Comparison of ENCODE assay signal across 9 mouse cellular contexts in genomic region chr12:86834416-86834772, GRCm38 (mm10). TPM values are rescaled to one million over a fixed set of nuclear protein-coding genes. Genes with fewer than 3 reads are reported as not detected.
A peak's percentile ranks its signal among the peaks of the same experiment; 100 is the strongest.
DNase-seq lines count a peak whose midpoint lies in the region; ATAC-seq and TF ChIP-seq lines count a peak whose summit lies in the region.
"Had no signal": no experiment of that assay in that cellular context is flagged by ENCODE, and none has a peak within 500 bp of the region (broad histone marks: within the 10 kb centered on the region; RNA-seq: fewer than 3 reads in every experiment).

No protein-coding gene starts in this region.

- H3K9ac ChIP-seq in heart, adult 2 months (ENCODE audit: low read depth, low read length), result no peak overlapping the region; the same call in 1 of the 2 replicates
- peak overlapping the region; percentile 35; the same call in 1 of the 2 replicates for H3K9ac ChIP-seq in heart, embryonic 16.5 days (ENCODE audit: low read length)
- no peak overlapping the region for H3K9ac ChIP-seq in intestine, embryonic 15.5 days

- H3K27ac ChIP-seq in heart, adult 2 months, result peak overlapping the region; percentile 97
- H3K27ac ChIP-seq in heart, embryonic 16.5 days (ENCODE audit: low read length), result peak overlapping the region; percentile 97
- no peak overlapping the region for H3K27ac ChIP-seq in intestine, embryonic 15.5 days

- intact Hi-C loops in heart, adult 2 months (cut with DNase I), result no loop called here

- H3K4me3 ChIP-seq in heart, adult 2 months, result no peak overlapping the region
- no peak overlapping the region for H3K4me3 ChIP-seq in G1E (ENCODE audit: low read depth, low read length)
- H3K4me3 ChIP-seq in heart, embryonic 16.5 days (ENCODE audit: low read length), result no peak overlapping the region
- H3K4me3 ChIP-seq in intestine, embryonic 15.5 days (replicated peaks), result no peak overlapping the region

- ATAC-seq in G1E (ENCODE audit: extremely low read depth, insufficient number of reproducible peaks, low FRiP score, poor library complexity, severe bottlenecking), result peak; percentile 41
- no peak for ATAC-seq in heart, embryonic 16.5 days (replicated peaks; ENCODE audit: extremely low read depth, insufficient read depth, low FRiP score)
- no peak for ATAC-seq in intestine, embryonic 15.5 days

- H3K27me3 ChIP-seq in heart, adult 2 months (ENCODE audit: control insufficient read depth, insufficient read depth, low read length), result no peaks in the 10 kb centered on the region
- peaks cover 29% of the 10 kb centered on the region for H3K27me3 ChIP-seq in G1E (ENCODE audit: insufficient read depth, low read length)
- no peaks in the 10 kb centered on the region for H3K27me3 ChIP-seq in heart, embryonic 16.5 days (ENCODE audit: control insufficient read depth, insufficient read depth, low read length)
- 0 out of 2 replicates have a peak, but pooled peaks cover 3% of the 10 kb centered on the region for H3K27me3 ChIP-seq in intestine, embryonic 15.5 days (replicated peaks)
- H3K27me3 ChIP-seq: Patski had no signal

- peaks cover 34% of the 10 kb centered on the region for H3K4me1 ChIP-seq in heart, adult 2 months (ENCODE audit: control insufficient read depth, insufficient read depth, low read length)
- peaks cover 50% of the 10 kb centered on the region for H3K4me1 ChIP-seq in G1E (ENCODE audit: insufficient read depth, low read depth, low read length)
- H3K4me1 ChIP-seq in heart, embryonic 16.5 days (ENCODE audit: control insufficient read depth, insufficient read depth, low read length), result peaks cover 69% of the 10 kb centered on the region
- peaks cover 42% of the 10 kb centered on the region for H3K4me1 ChIP-seq in intestine, embryonic 15.5 days (replicated peaks)

- TF ChIP-seq EP300 in heart, adult 2 months (IDR thresholded peaks at IDR 0.05; ENCODE audit: insufficient read depth, low read depth, low read length), result no peak

- no peak overlapping the region for H3K4me2 ChIP-seq in heart, embryonic 16.5 days (ENCODE audit: low read depth, low read length)
- H3K4me2 ChIP-seq in intestine, embryonic 15.5 days (replicated peaks), result no peak overlapping the region

- H3K79me2 ChIP-seq in heart, adult 2 months (replicated peaks; ENCODE audit: control insufficient read depth, insufficient read depth, low read length), result no peaks in the 10 kb centered on the region

- no peaks in the 10 kb centered on the region for H3K9me3 ChIP-seq in G1E (replicated peaks)
- no peaks in the 10 kb centered on the region for H3K9me3 ChIP-seq in heart, embryonic 16.5 days (replicated peaks; ENCODE audit: control insufficient read depth, low read length)
- no peaks in the 10 kb centered on the region for H3K9me3 ChIP-seq in intestine, embryonic 15.5 days

- TF ChIP-seq CTCF in heart, adult 2 months (IDR thresholded peaks at IDR 0.05), result no peak
- no peak for TF ChIP-seq CTCF in G1E (IDR thresholded peaks at IDR 0.05; ENCODE audit: low read depth, low read length)

- 27% methylated on average over 3 of the region's 3 CpGs for WGBS in heart, adult 2 months
- 42% methylated on average over 3 of the region's 3 CpGs for WGBS in heart, embryonic 16.5 days
- 85% methylated on average over 3 of the region's 3 CpGs for WGBS in intestine, embryonic 15.5 days

- H3K36me3 ChIP-seq in heart, adult 2 months (ENCODE audit: control insufficient read depth, insufficient read depth, low read length), result peaks cover 5% of the 10 kb centered on the region; the same call in 1 of the 2 replicates
- H3K36me3 ChIP-seq in G1E (replicated peaks), result no peaks in the 10 kb centered on the region
- no peaks in the 10 kb centered on the region for H3K36me3 ChIP-seq in heart, embryonic 16.5 days (ENCODE audit: control insufficient read depth, insufficient read depth)
- no peaks in the 10 kb centered on the region for H3K36me3 ChIP-seq in intestine, embryonic 15.5 days

- DNase-seq in heart, adult 2 months, result peak in 1 of 2 experiments; percentile 47
- DNase-seq in heart, adult 8-10 months (ENCODE audit: low spot score), result no peak
- no peak for DNase-seq in G1E (ENCODE audit: low spot score)
- peak; percentile 84 to 89 for DNase-seq in natural killer cell, adult 2 months (ENCODE audit: low spot score in 2 of 2)
- DNase-seq in urinary bladder, postnatal 25 days (ENCODE audit: low spot score), result no peak
- DNase-seq in right cerebral cortex, postnatal 25 days, result no peak

- no peak for TF ChIP-seq POLR2A in heart, adult 2 months (IDR thresholded peaks at IDR 0.05; ENCODE audit: insufficient read depth, low read depth, low read length)

RNA-seq across cellular contexts. Expression of gene Irf2bpl, which starts 50.2 kb away (rescaled TPM):
- total RNA-seq in heart, adult 2 months (2021), result 10 to 100 TPM; 32.6 to 36.9 TPM
- polyA plus RNA-seq in heart, adult 2 months (2012; rRNA removed), result 15.6 and 20.1 TPM in 2 replicates
- total RNA-seq in heart, adult 8-10 months (2022), result 10 to 100 TPM; 26.2 to 30.4 (median 27.8) TPM
- total RNA-seq in G1E (2014; fragmentation: Nextera tagmentation), result 8.4 and 10.0 TPM in 2 replicates
- total RNA-seq in G1E (2017), result 8.5 and 11.0 TPM in 2 replicates
- polyA plus RNA-seq in G1E (2012), result 18.8 and 23.1 TPM in 2 replicates
- 25.4 and 32.4 TPM in 2 replicates for polyA plus RNA-seq in heart, embryonic 16.5 days (2015; fragmentation: Nextera tagmentation; extraction: Ambion mirVana)
- 19.6 and 22.4 TPM in 2 replicates for polyA plus RNA-seq in intestine, embryonic 15.5 days (2015; fragmentation: Nextera tagmentation; extraction: Ambion mirVana)

Comparison
In these comparisons a context has a peak if more than half of its experiments do, and no peak if none do; other contexts are left out.
1. DNase-seq: peak in natural killer cell, adult 2 months (2 of 2); none in heart, adult 8-10 months (single experiment), G1E (single experiment), urinary bladder, postnatal 25 days (single experiment) and right cerebral cortex, postnatal 25 days (single experiment).